Mouse (Mus musculus) spleen, embryonic (tissue): ENCODE data around the gene Cbfa2t3.

Source experiments
- CTCF ChIA-PET: fragments of 350-600 bp; sonication (Branson Sonifier 250); formaldehyde crosslinking; loops from one replicate; lab custom pipeline; 2022; lab: Charles Lee

Cbfa2t3 gene

DNA sequence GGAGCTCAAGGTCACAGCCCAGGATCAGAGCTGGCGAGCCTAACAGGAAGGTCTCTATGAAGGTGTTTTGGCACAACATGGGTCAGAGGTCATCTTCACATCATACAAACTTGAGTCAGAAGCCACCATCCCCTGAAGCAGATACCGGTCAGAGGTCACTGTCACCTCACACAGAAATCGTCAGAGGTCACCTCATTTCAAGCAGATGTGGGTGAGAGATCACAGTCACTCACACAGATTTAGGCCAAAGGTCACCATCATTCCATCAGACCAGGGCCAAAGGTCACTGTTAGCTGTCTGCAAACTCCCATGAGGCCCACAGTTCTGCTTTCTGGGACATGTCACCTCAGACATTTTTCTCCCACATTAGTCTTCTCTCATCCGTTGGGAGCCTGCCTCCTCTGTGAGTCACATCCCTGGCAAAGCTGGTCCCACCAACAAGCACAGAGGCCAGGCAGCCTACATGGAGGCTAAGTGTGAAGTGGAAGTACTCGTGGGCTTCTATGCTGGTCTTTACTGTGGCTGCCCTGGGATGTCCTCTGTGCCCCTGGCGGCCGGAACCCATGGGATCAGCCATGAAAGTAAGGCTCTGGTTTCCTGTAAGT lies 3.4 kb downstream of the Cbfa2t3 start:
- CTCF ChIA-PET: no interaction called here

DNA sequence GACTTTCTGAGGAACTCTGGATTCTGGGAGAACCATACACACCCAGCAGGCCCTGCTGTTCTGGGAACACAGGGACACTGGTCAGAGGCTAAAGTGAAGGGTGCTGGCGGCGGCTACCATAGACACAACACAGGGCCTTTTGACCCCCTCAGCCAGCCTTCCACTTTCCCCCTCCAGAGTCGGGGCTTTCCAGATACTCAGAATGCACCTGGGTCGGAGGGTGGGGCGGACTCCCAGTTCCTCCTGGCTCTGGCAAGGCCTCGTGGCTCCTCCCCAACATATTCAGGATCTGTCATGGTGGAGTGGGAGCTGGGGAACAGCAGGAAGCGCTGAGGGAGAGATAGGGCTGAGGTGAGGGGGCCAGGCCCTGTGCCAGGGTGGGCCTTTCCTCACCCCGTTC lies 6.8 kb downstream of the Cbfa2t3 start:
- CTCF ChIA-PET: no interaction called here

DNA sequence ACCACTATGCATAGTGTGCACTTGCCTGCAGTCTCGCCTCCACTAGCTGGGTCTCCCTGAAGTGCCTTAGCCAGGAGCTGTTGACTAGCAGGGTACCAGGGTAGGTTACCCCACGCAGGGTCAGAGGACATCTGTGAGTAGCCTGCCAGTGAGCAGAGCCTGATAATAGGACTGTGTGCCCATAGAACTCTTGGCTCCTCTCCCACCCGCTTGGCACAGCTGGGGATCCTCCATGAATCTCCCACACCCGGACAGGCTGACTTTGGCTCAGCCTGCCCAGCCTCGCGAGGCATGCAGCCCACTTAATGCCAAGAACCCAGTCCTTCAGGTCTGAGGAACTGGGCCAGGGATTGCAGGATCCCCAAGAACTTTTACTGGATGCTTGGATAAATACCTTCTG lies 7.9 kb downstream of the Cbfa2t3 start:
- CTCF ChIA-PET: no interaction called here

DNA sequence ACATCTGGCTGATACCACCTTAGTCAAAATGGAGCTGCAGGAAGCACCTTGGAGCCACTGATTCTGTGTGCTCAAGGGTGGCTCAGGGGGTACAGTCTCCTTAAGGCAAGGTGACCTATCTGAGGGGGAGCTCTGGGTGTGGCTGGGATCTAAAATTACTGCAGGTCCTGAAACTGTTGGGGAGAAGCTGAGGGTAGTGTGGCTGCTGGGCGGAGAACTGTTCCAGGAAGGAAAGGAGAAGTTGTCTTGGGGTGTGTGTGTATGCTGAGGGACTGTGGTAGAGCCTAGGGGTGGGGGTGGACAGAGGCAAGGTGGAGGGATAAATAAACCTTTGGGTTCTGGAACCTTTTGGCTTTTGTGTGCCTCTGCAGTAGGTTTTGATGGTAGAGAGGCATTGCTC lies 9.6 kb downstream of the Cbfa2t3 start:
- CTCF ChIA-PET: no interaction called here

DNA sequence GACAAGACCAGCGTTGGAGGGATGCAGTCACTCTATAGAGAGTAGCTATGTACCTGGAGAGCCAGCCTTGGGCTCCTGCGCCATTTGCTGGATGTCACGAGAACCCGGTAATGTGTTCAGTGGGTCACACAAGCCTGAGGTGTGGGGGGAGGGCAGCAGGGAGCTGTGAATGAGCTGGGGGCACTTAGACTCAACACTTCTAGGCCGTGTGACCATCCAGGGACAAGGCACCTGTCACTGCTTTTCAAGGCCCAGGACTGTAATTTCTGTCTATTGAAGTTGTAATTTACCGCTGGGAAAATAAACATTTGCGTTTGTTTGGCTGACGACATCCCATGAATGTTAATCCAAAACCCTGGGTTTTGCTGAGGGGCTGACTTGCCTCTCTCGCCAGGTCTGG lies 12.0 kb downstream of the Cbfa2t3 start:
- CTCF ChIA-PET: no interaction called here

DNA sequence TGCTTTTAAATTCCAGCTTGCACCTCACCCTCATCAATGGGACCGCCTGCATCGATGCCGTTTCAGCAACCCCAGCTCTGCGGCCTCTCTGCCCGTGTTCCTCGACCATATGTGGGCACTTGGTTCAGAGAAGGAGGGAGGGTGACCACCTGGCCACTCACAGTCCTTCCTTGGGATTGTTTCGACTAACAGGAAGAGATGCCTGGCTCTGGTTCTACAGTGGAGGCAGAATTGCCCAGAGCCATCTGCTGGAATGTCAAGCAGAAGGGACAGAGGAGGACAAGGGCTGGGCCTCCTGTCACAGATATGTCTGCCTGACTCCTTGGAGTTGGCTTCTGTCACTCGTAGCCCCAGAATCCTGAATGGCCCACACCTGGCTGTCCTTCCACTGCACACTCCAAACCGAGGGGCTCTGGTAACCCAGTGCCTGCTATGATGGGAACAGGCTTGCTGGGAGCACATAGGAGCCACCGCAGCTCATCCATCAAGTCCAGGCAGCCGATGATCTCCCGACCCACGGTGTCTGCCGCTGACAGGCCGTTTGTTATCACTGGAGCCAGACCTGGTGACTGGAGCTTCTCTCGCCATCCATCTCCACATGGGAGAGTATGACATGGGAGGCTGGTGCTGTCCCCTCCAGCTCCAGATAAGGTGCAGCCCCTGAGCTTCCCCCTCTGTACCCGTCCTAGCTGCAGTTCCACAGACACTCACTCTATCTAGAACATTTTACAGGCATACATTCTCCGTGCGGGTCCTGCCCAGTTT lies 13.6 kb downstream of the Cbfa2t3 start:
- CTCF ChIA-PET: no interaction called here

DNA sequence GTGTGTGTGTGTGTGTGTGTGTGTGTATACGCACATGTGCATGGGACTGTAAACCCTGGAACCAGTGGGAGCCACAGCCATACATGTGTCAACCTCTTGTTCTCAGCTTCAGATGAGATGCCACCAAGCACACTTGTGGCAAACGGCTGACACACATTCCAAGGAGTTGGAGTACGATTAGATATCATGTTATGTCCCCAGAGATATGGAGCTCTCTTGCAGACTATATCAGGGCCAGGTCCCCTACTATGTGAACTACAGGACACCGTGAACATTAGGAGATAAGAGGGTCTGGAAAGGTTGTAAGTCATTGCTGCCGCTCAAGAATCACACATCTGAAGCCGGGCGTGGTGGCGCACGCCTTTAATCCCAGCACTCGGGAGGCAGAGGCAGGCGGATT lies 16.1 kb downstream of the Cbfa2t3 start:
- CTCF ChIA-PET: no interaction called here

DNA sequence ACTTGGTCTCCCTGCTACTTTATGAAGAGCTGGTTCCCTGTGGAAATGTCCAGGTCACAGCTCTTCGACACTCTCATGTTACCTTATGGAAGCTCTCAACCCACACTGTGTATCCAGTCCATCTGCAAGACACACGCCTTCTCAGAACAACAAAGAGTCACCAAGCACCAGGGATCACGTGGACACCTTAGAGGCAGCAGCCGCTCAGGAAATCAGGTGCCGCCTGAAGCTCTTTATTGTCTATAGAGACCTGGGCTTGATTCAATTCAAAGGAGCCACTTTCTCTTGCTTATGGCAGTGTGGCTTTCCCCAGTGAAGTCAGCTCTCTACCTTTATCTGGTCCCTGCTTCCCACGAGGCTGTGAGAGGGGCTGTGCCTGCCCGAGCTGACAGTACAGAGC lies 18.7 kb downstream of the Cbfa2t3 start:
- CTCF ChIA-PET: interaction anchor here (1.0 to 1.4 kb wide), 2 partner anchors 16 to 149 kb away, joined by 4 to 5 read pairs; no protein-coding TSS in a partner anchor

DNA sequence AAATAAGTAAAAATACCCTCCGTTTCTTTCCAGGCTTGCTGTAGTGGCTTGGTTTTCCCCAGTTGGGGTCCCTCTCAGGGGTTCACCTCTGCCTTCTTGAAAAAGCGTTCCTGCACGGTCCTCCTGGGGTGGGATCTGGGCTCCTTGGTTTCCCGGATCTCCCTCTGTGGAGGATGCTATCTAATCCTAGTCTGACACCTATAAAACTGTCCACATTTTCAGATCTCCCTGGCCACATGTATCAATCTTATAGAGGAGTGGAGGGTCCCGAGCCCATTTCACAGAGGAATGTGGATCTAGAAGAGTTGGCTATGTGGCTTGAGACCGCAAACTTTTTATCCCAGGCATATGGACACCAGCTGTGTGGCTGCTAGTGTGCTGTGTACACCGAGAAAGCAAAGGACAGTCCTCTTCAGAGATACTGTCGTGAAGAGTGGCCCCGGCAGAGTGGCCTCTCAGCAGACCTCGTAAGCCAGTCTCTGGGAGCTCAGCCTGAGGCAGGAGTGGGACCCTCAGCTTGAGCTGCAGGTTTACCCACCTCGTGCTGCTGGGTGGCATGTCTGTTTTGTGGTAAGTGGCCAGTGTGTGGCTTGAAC lies 19.5 kb downstream of the Cbfa2t3 start:
- CTCF ChIA-PET: interaction anchor here (1.0 to 1.4 kb wide), 3 partner anchors 17 to 150 kb away, joined by 3 to 5 read pairs (median 4); no protein-coding TSS in a partner anchor

DNA sequence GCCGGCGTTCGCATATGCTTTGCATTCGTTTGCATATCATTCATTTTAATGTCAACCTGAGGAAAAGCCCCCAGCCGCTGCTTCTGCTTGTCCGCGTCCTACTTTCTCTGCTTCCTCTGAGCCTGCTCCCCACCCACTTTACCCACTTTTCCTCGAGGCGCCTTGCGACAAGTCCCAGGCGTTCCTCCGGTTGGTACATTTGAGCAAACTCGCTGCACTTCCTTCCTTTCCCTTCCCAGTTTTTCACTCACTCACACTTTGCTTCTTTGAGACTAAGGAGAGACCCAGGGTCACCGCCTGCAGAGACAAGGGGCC lies 20.1 kb downstream of the Cbfa2t3 start:
- CTCF ChIA-PET: interaction anchor here (1.1 kb wide), 1 partner anchor 83 kb away, joined by 3 read pairs; no protein-coding TSS in a partner anchor

DNA sequence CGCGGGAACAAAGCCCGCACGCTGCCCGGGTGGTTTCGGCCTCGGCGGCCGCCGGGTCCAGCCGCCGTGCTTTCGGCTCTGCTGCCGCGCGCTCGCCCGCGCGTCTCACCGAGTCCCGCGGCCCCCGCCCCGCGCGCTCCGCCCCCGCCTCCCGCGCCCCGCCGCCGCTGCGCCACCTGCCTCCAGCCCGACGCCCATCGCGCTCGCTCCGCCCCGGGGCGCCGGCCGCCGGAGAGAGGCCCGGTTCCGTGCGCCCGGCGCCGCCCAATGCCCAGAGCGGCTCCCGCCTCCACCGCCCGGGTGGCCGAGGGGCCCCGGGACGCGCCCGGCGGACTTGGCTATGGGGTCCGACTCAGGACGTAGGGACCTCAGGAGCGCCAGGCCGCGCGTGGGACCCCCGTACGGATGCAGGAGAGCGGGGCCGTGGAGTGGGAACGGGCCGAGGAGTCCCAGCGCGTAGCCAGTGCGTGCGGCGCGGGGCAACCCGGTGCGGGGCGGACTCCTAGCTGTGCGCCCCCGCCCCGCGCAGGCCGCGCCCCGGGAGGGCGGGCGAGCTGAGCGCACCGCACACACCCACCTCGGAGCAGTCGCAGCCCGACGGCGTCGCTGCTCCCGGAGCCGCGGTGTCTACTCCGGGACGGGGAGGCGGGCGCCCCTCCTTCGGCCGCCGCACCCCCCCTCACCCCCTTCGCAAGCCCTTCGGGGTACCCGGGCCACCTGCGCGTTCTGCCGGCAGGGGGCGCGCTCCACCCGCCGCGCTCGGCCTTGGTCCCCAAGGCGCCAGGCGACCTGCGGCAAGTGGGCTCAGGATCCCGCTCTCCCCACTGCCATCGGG lies 20.6 kb downstream of the Cbfa2t3 start:
- CTCF ChIA-PET: interaction anchor here (1.1 kb wide), 2 partner anchors 83 to 151 kb away, joined by 3 read pairs; no protein-coding TSS in a partner anchor

DNA sequence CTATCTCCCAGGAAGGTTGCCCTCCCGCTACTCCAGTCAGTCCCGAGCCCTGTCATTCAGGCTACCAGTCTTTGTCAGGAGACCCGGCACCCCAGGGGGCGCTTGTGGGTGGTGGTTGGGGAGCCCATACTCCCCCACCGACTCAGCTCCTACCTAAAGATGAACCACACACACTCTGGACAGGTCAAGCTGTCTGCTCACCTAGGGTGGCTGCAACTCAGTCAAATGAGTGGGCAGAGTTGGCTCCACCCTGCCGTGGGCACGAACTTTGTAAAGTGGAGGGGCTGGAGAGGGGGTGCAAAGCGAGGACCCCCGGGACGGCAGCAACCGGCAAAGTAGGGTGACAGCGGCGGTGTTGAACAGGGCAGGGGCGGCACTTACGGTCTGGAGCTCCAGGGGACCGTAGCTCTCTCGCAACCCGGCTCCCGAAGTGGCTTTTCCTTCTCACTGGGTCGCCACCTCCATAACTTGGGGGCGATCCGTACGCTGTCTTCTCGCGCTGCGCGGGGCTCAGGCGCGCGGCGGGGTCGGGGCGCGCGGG lies 21.4 kb downstream of the Cbfa2t3 start:
- CTCF ChIA-PET: interaction anchor here (0.5 to 1.2 kb wide), 3 partner anchors 16 to 152 kb away, joined by 3 to 6 read pairs (median 3); no protein-coding TSS in a partner anchor

DNA sequence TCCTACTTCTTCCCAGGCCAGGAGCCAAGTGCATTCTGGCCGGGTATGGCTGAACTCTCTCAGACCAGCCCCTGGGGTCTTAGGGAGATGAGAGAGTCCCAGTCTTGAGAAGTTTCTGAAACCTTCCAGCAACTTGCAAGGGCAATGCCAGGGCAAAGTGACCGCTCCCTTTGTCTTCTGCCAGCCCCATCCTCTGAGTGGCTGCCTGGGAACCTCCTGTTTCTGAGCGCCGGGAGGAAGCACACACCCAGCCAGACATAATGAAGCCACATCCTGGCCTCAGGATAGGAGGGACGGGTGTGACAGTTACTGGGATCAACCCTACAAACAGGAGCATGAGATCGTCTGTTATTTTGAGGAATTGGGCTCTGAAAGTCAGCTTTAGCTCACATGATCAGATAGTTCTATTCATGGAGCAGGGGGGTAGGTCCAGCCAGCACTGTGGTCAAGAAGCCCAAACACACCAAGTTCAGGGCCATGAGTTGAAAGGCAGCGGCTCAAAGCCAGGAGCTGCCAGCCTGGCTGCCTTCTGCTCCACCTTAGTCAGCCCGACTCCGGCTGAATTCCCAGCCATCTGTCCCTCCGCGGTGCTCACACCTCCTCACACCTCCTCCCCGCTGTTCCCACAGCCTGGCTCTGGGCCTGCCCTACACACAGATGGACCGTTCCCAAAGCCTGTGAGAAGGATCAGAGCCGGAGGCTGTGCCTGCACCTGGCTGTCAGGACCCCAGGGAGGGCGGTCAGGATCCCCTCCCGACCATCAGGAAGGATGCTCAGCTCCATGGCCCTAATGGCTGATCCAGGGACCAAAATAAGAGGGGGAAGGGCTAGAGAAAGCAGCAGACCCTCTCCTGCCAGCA lies 22.1 kb downstream of the Cbfa2t3 start:
- CTCF ChIA-PET: interaction anchor here (0.5 to 1.2 kb wide), 3 partner anchors 16 to 642 kb away, joined by 3 to 7 read pairs (median 6); no protein-coding TSS in a partner anchor

DNA sequence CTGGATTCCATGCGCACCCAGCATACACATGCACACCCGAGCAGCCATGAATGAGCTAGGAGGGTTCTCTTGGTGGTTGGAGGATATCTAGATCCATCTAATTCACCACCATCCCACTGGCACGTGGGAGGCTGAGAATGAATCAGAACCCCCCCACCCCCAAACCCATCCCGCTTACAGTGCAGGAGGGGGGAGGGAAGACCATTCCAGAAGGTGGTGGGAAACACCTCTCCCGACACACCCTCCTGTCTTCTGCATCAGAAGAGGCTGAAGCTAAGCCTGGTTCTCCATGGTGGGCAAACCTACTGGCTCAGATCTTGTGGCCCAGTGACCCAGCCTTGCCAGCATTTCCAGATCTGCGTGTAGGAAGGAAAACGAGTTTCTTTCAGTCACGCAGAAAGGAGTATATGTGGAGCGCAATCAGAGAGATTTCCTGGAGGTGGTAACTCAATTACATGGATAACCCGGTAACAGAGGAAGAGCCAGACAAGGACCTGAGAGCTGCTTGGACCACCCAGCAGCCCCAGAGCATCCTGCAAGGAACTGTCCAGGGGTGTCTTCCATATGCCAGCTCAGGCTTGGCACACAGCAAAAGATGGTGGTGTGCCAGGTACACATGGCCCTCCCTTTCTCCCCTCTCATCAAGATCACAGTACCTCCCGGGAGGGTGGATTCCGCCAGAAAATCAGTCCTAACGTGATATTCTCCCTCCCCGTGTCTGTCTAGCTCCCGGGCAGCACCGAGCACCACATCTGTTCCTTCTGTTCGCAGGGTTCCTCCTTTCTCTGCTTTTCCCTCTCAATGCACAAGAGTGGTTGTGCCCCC lies 23.1 kb downstream of the Cbfa2t3 start:
- CTCF ChIA-PET: interaction anchor here (0.7 kb wide), 1 partner anchor 643 kb away, joined by 7 read pairs; no protein-coding TSS in a partner anchor

DNA sequence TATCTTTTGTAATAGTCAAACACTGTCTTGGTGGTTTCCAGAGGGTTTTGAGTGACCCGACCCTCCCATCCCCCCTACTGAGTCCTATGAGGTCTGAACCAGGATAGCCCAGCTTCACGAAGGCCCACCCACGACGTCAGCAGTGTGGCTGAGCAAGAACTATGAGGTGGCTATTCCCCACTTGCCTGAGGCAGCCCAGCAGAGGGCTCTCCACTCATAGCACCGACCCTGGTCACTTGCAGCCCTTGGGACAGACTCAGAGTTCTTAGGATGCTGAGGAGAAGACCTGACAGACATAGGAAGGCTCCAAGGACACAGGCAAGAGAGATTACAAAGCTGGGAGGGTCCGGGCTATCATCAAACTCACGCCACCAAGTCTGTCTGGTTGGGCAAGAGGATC lies 23.9 kb downstream of the Cbfa2t3 start:
- CTCF ChIA-PET: no interaction called here

DNA sequence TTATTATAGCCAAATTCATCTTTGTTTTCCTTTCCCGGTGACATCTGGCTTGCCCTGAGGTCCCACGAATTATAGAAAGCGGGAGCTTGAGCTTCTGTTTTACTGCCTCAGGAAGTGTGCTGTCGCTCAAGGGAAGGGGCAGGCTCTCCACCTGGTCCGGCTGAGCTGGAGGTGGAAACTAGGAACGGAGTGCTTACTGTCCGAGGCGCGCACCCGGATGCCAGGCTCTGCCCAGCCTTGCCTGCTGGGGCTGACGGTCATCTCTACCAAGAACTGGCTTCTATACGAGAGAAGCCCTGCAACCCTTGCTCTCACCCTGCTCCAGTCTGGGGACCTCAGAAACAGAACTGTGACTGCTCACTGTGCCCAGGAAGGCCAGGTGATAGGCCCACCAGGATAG lies 24.9 kb downstream of the Cbfa2t3 start:
- CTCF ChIA-PET: no interaction called here

DNA sequence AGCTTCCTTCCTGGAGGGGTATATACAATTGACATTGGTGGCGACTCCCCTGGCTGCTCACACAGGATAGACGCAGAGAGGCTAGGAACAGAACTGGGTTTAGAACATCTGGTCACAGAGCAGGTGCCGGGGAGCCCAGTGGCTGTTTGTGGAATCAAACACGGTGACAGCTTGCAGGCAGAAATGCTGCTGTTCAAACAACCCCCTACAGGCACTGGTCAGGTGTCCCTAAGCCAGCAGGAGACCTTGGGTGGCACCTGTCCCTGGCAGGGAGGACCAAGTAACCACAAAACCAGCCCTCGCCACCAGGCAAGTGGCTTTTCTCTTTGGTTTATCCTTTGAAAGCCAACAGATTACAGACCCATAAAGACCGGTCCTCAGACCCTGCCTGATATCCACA lies 27.0 kb downstream of the Cbfa2t3 start:
- CTCF ChIA-PET: no interaction called here

DNA sequence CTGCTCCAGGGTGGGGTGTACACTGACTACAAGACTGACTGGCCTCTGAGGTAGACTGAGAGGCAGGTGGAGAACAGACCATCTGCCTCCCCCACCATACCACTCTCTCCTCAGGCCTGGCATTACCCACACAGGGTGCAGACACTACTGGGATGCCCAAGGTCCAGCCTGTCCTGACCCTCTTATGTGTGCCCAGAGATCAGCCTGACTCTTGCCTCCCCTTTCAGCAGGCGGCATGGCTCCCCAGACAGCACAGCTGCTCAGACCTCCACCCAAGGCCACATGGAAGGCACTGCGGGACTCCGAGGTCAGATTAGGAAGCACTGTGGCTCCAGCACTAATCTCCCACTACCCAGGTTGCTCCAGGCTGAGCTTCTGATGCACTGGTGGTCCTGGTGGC lies 28.2 kb downstream of the Cbfa2t3 start:
- CTCF ChIA-PET: no interaction called here

DNA sequence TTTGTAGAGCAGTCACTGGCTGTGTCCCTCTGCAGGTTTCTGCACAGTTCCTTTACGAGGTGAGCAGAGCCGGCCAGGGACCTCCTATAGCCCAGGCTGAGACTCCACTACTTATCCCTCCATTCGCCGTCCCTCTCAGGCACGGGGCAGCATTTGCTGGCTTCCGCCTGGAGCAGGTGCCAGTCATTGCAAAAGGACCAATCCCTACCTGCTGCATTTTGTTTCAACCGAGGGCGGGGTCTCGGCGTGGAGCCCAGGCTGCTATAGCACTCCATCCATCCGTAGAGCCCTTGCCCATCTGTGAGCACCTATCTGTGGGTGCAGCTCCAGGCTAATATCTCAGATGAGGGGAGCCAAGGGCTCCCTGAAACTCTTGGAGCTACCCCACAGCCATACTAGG lies 28.9 kb downstream of the Cbfa2t3 start:
- CTCF ChIA-PET: no interaction called here

DNA sequence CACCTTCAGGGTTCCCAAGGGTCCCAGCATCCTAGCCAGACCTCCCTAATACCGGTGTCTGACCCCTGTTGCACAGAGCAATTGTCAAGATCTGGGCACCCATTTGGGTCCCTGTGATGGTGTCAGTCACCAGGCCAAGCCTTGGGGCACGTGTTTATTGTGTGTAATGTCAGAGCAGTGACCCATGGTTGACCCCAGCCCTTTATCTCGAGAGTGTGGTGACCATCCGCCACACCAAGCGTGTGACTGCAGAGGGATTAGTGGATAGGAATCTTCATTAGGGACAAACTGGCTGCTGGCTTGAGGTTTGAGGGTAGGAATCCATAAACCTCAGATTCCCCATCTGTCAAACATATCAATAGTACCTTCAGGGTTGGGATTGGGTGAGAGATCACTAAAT lies 29.5 kb downstream of the Cbfa2t3 start:
- CTCF ChIA-PET: no interaction called here
